Mouse (Mus musculus) forebrain, embryonic 10.5 days (tissue): ENCODE measurements around the gene Tmem254b. TPM values are rescaled to one million over a fixed set of nuclear protein-coding genes. Genes with fewer than 3 reads are reported as not detected.
"Not testable (repeated sequence)": the region's sequence is repeated elsewhere in the genome, so short reads cannot be mapped to it uniquely, and the experiment has no call there.

Experiments used
- DNase-seq: peaks from one replicate; pipeline ENCODE4 v3.0.0-alpha.2; 2017; ENCODE audit warnings: low spot score; ENCODE audit errors: extremely low spot score
- H3K27ac ChIP-seq: fragments of 300-500 bp; sonication (generic); 2 replicates; pipeline ENCODE4 v1.5.1; 2016; ENCODE audit warnings: mild to moderate bottlenecking
- H3K27me3 ChIP-seq: fragments of 300-500 bp; sonication (generic); 2 replicates; pipeline ENCODE4 v1.6.1; 2016; ENCODE audit warnings: mild to moderate bottlenecking; ENCODE audit not compliant: poor library complexity, severe bottlenecking
- H3K36me3 ChIP-seq: fragments of 300-500 bp; sonication (generic); replicated peaks from 2 replicates; pipeline ENCODE4 v1.6.1; 2016; ENCODE audit warnings: mild to moderate bottlenecking, moderate library complexity
- H3K4me1 ChIP-seq: fragments of 300-500 bp; sonication (generic); 2 replicates; pipeline ENCODE4 v1.6.1; 2016
- H3K4me3 ChIP-seq: fragments of 300-500 bp; sonication (generic); 2 replicates; pipeline ENCODE4 v1.5.1; 2016; ENCODE audit warnings: mild to moderate bottlenecking, moderate library complexity
- H3K9me3 ChIP-seq: fragments of 300-500 bp; sonication (generic); 2 replicates; pipeline ENCODE4 v1.6.1; 2016; ENCODE audit warnings: mild to moderate bottlenecking, moderate library complexity
- WGBS: fragments of 180-500 bp; shearing (Covaris S2); methylation state at CpG from one replicate; pipeline ENCODE4 v1.1.7; 2016; 5-methylcytosine and 5-hydroxymethylcytosine counted together
- polyA plus RNA-seq: library from polyadenylated mRNA; unstranded; fragments of >200 nt; fragmentation: Nextera tagmentation; extraction: Ambion mirVana; gene quantifications from 2 replicates; pipeline ENCODE4 v1.2.1, GENCODE M21; 2016

The Tmem254b gene
- polyA plus RNA-seq, 1 experiment from 2014 or later: 16.7 TPM

- H3K4me3 ChIP-seq, DNase-seq, H3K27ac ChIP-seq, H3K36me3 ChIP-seq, H3K4me1 ChIP-seq, H3K27me3 ChIP-seq, H3K9me3 ChIP-seq: not testable (repeated sequence)
- no CpG with 5 or more reads among the region's 9 CpGs for WGBS
Measured at GRCm38 (mm10) chr14:26161156-26161555, 45.7 kb downstream of the Tmem254b start.

- H3K27ac ChIP-seq, H3K27me3 ChIP-seq, H3K4me3 ChIP-seq, H3K4me1 ChIP-seq, H3K9me3 ChIP-seq, H3K36me3 ChIP-seq, DNase-seq: not testable (repeated sequence)
- no CpG with 5 or more reads among the region's 7 CpGs for WGBS
Measured at GRCm38 (mm10) chr14:26156032-26156431, 50.8 kb downstream of the Tmem254b start.

Other genes with a start within 250 kb of the Tmem254b start
- gene Duxbl1, start 228.5 kb downstream of the Tmem254b start, polyA plus RNA-seq: 2.9 and 3.9 TPM in 2 replicates
- 0.55 TPM in 1 of 2 replicates, not detected in the other for gene Gm9780, start 164.3 kb downstream of the Tmem254b start, polyA plus RNA-seq
- gene Tmem254c, start 139.7 kb downstream of the Tmem254b start, polyA plus RNA-seq: 18.2 and 19.0 TPM in 2 replicates
- gene Cphx2, start 125.5 kb downstream of the Tmem254b start, polyA plus RNA-seq: not detected in 2 replicates
- gene Cphx3, start 124.7 kb downstream of the Tmem254b start, polyA plus RNA-seq: not detected in 2 replicates
- gene Duxbl2, start 88.7 kb downstream of the Tmem254b start, polyA plus RNA-seq: not detected in 2 replicates
- gene Plac9b, start 24.6 kb downstream of the Tmem254b start, polyA plus RNA-seq: not detected in 2 replicates
- 4.7 TPM in 2 replicates for gene Duxbl3, start 50.9 kb upstream of the Tmem254b start, polyA plus RNA-seq